Mouse (Mus musculus) midbrain, postnatal 0 days (tissue): ENCODE results near the gene Kif3b. TPM values are rescaled to one million over a fixed set of nuclear protein-coding genes. Genes with fewer than 3 reads are reported as not detected.

ENCODE experiments used
- ATAC-seq: fragments of 200-750 bp; cut with Nextera tagmentation; 2 replicates; pipeline ENCODE4 v1.8.0; 2017; ENCODE audit warnings: moderate number of reproducible peaks, mild to moderate bottlenecking, moderate TSS enrichment, moderate library complexity; ENCODE audit not compliant: low FRiP score
- DNase-seq: peaks from one replicate; pipeline ENCODE4 v3.0.0-alpha.2; 2015; ENCODE audit warnings: low spot score
- H3K27ac ChIP-seq: fragments of 300-500 bp; sonication (generic); 2 replicates; pipeline ENCODE4 v1.5.1; 2014; ENCODE audit warnings: low read depth, mild to moderate bottlenecking, low read length, mixed read lengths
- H3K27me3 ChIP-seq: fragments of 300-500 bp; sonication (generic); 2 replicates; pipeline ENCODE4 v1.6.1; 2014; ENCODE audit warnings: low read length, control low read depth, mixed read lengths; ENCODE audit not compliant: insufficient read depth
- H3K36me3 ChIP-seq: fragments of 300-500 bp; sonication (generic); 2 replicates; pipeline ENCODE4 v1.6.1; 2014; ENCODE audit warnings: low read length, control low read depth, mixed read lengths; ENCODE audit not compliant: insufficient read depth
- H3K4me1 ChIP-seq: fragments of 300-500 bp; sonication (generic); 2 replicates; pipeline ENCODE4 v1.6.1; 2014; ENCODE audit warnings: mild to moderate bottlenecking, control low read depth, antibody characterized with exemption, low read length, mixed read lengths; ENCODE audit not compliant: insufficient read depth
- H3K4me2 ChIP-seq: fragments of 300-500 bp; sonication (generic); 2 replicates; pipeline ENCODE4 v1.6.1; 2014; ENCODE audit warnings: low read depth, mild to moderate bottlenecking, low read length, mixed read lengths; ENCODE audit not compliant: poor library complexity, severe bottlenecking
- H3K4me3 ChIP-seq: fragments of 300-500 bp; sonication (generic); 2 replicates; pipeline ENCODE4 v1.5.1; 2014; ENCODE audit warnings: low read depth, mild to moderate bottlenecking, low read length, moderate library complexity
- H3K9ac ChIP-seq: fragments of 300-500 bp; sonication (generic); replicated peaks from 2 replicates; pipeline ENCODE4 v1.6.1; 2014; ENCODE audit warnings: mild to moderate bottlenecking, low read length, moderate library complexity, mixed read lengths; ENCODE audit not compliant: poor library complexity, severe bottlenecking
- H3K9me3 ChIP-seq: fragments of 300-500 bp; sonication (generic); 2 replicates; pipeline ENCODE4 v1.6.1; 2016; ENCODE audit warnings: low read length, control low read depth
- CTCF ChIP-seq: IDR thresholded peaks from 2 replicates; pipeline ENCODE4 v1.5.1; 2016; ENCODE audit warnings: antibody characterized with exemption, mild to moderate bottlenecking
- whole genome bisulfite sequencing: fragments of 180-500 bp; shearing (Covaris S2); extraction: QIAGEN DNeasy Blood & Tissue Kit; methylation state at CpG from one replicate; pipeline ENCODE4 v1.1.7; 2014; 5-methylcytosine and 5-hydroxymethylcytosine counted together
- polyA plus RNA-seq: library from polyadenylated mRNA; unstranded; fragments of >200 nt; fragmentation: Nextera tagmentation; extraction: Ambion mirVana; gene quantifications from 2 replicates; pipeline ENCODE4 v1.2.1, GENCODE M21; 2015
- total RNA-seq: library from RNA; depleted of rRNA; stranded (reverse); fragments of >200 nt; gene quantifications from 2 replicates; pipeline ENCODE4 v1.2.3, GENCODE M21; 2014

The Kif3b gene
- total and polyA plus RNA-seq, 2 experiments from 2014 or later = 20.6 to 49.5 TPM

- Histone ChIP-seq H3K27ac (peak within 1 kb of the TSS; percentile 97), H3K36me3 (no peaks in the 10 kb centered on the region), H3K27me3 (no peaks in the 10 kb centered on the region), H3K9ac (peak within 1 kb of the TSS; percentile 98), H3K4me3 (peak within 1 kb of the TSS; percentile 94), H3K4me2 (peak within 1 kb of the TSS; percentile 71), H3K4me1 (peaks cover 21% of the 10 kb centered on the region; the same call in 1 of the 2 replicates), H3K9me3 (no peaks in the 10 kb centered on the region)
- DNase-seq = peak; percentile 99
- TF ChIP-seq CTCF = no peak
- under 1% methylated on average over 54 of the region's 79 CpGs for WGBS
- peak; percentile 98 for ATAC-seq
Observed at GRCm38 (mm10) chr2:153345454-153346220, 54.4 kb downstream of the Kif3b start, which contains the start of gene Asxl1. Gene Asxl1 (plus strand): TSS chr2:153345829.

GRCm38 (mm10) chr2:153346221-153347182 lies 55.3 kb downstream of the Kif3b start:
- Histone ChIP-seq H3K27me3 (no peaks in the 10 kb centered on the region), H3K27ac (peak overlapping the region; percentile 97), H3K36me3 (no peaks in the 10 kb centered on the region), H3K9ac (peak overlapping the region; percentile 98), H3K4me3 (peak overlapping the region; percentile 94), H3K4me2 (peak overlapping the region; percentile 71), H3K4me1 (peaks cover 21% of the 10 kb centered on the region; the same call in 1 of the 2 replicates), H3K9me3 (no peaks in the 10 kb centered on the region)
- peak; percentile 9; the same call in 1 of the 2 replicates for ATAC-seq
- WGBS = under 1% methylated on average over 35 of the region's 76 CpGs
- DNase-seq = peak; percentile 60
- no peak for TF ChIP-seq CTCF

- Histone ChIP-seq H3K27ac (peak overlapping the region; percentile 97), H3K9ac (peak overlapping the region; percentile 98; the same call in 1 of the 2 replicates), H3K4me3 (peak overlapping the region; percentile 94), H3K4me1 (peaks cover 21% of the 10 kb centered on the region; the same call in 1 of the 2 replicates), H3K9me3 (no peaks in the 10 kb centered on the region), H3K36me3 (no peaks in the 10 kb centered on the region), H3K4me2 (peak overlapping the region; percentile 71), H3K27me3 (no peaks in the 10 kb centered on the region)
- TF ChIP-seq CTCF = no peak
- DNase-seq (no peak), ATAC-seq (no peak)
- 6% methylated on average over 9 of the region's 9 CpGs for WGBS
Observed at GRCm38 (mm10) chr2:153347183-153347781, 56.1 kb downstream of the Kif3b start.

GRCm38 (mm10) chr2:153348100-153348831 lies 57.1 kb downstream of the Kif3b start:
- no peaks in the 10 kb centered on the region for H3K27me3 ChIP-seq
- no peaks in the 10 kb centered on the region for H3K36me3 ChIP-seq
- ATAC-seq (no peak), DNase-seq (no peak)
- 45% methylated on average over 6 of the region's 6 CpGs for WGBS
- peak overlapping the region; percentile 94; the same call in 1 of the 2 replicates for H3K4me3 ChIP-seq
- H3K27ac ChIP-seq = no peak overlapping the region
- no peak overlapping the region for H3K9ac ChIP-seq
- H3K4me1 ChIP-seq = peaks cover 21% of the 10 kb centered on the region; the same call in 1 of the 2 replicates
- H3K4me2 ChIP-seq = peak overlapping the region; percentile 71
- TF ChIP-seq CTCF = no peak
- H3K9me3 ChIP-seq = no peaks in the 10 kb centered on the region
